Mouse (Mus musculus): ENCODE measurements around the gene Ypel3. TPM values are rescaled to one million over a fixed set of nuclear protein-coding genes. Genes with fewer than 3 reads are reported as not detected.
A peak's percentile ranks its signal among the peaks of the same experiment; 100 is the strongest.

Ypel3 gene
- polyA plus RNA-seq, 1 experiment, result 545 TPM

DNA sequence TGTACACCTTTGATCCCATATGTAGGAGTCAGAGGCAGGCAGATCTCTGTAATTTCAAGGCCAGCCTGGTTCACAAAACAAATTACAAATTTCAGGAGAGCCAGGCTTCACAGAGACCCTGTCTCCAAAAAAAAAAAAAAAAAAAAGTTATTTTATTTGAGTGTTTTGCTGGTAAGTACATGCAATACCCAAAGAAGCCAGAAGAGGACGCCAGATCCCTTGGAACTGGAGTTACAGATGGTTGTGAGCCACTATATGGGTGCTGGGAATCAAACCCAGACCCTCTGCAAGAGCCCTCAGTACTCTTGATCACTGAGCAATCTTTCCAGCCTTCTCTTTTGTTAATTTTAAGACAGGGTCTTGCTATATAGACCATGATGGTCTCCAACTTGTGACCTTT is 42.1 kb downstream of the Ypel3 start:
- no peak for TF ChIP-seq CTCF (IDR thresholded peaks at IDR 0.05; ENCODE audit: extremely low read depth, insufficient read depth, low read length)
- TF ChIP-seq POLR2A (IDR thresholded peaks at IDR 0.05; ENCODE audit: extremely low read depth, insufficient read depth, low read length), result no peak
- Histone ChIP-seq H3K4me1 (ENCODE audit: control insufficient read depth, insufficient read depth, low read length) (0 out of 2 replicates have a peak, but pooled peaks cover 2% of the 10 kb centered on the region), H3K4me3 (ENCODE audit: insufficient read depth, low read length) (no peak overlapping the region), H3K27ac (ENCODE audit: insufficient read depth, low read length) (no peak overlapping the region)

DNA sequence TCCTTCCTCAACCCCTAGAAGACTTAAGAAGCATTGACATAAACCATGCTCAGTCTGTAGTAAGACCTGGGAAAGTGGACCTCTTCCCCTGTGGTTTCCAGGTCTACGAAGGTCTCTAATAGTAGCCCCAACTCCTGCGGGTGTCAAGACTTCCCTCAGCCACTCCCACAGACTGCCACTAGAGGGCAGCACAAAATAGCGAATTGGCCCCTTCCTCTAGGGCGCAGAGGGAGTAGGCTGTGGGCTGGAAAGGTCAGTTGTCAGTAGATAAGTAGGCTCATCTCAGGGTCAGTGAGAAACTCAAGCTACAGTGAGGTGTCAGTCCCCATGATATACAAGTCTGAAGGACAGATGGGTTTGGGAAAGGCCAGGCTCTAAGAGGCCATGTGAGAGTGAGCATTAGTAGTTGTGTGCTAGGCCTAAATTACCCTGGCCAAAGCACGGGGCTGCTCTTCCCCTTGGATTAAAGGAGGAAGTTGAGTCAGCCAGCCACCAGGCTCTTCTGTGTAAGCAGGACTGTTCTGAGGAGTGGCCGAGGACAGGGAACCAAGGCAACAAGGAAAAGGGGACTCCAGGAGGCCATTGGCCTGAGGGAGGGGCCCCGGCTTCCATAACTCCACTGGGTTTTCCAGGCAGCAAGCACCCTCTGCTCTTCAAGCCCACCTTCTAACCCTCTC is 45.2 kb downstream of the Ypel3 start:
- Histone ChIP-seq H3K27ac (ENCODE audit: insufficient read depth, low read length) (peak overlapping the region; percentile 31; the same call in 1 of the 2 replicates), H3K4me1 (ENCODE audit: control insufficient read depth, insufficient read depth, low read length) (peaks cover 2% of the 10 kb centered on the region; the same call in 1 of the 2 replicates), H3K4me3 (ENCODE audit: insufficient read depth, low read length) (no peak overlapping the region; the same call in 1 of the 2 replicates)
- TF ChIP-seq POLR2A (IDR thresholded peaks at IDR 0.05; ENCODE audit: extremely low read depth, insufficient read depth, low read length) (no peak), CTCF (IDR thresholded peaks at IDR 0.05; ENCODE audit: extremely low read depth, insufficient read depth, low read length) (peak; percentile 89)

DNA sequence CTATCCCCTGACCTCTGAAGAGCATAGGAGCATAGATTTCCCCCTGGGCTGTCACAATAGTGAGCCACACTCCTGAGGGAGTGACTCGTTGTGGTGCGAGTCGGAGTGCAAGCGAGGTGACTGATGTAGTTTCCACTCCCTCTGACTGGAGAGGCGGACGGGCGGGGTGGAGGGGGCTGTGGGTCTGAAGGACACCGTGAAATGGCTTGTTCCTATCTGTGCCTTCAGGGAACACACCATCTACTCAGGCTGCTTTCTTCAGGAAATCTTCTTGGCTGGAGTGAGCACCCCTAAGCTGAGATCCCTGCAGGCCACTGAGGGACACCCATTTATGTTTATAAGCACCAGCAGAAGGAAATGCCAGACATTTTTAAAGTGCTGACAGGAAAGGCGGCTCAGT is 46.0 kb downstream of the Ypel3 start:
- H3K4me1 ChIP-seq (ENCODE audit: control insufficient read depth, insufficient read depth, low read length), result peaks cover 2% of the 10 kb centered on the region; the same call in 1 of the 2 replicates
- 0 out of 2 replicates have a peak, but pooled peaks have one; percentile 11 for TF ChIP-seq POLR2A (IDR thresholded peaks at IDR 0.05; ENCODE audit: extremely low read depth, insufficient read depth, low read length)
- no peak for TF ChIP-seq CTCF (IDR thresholded peaks at IDR 0.05; ENCODE audit: extremely low read depth, insufficient read depth, low read length)
- peak overlapping the region; percentile 91 for H3K4me3 ChIP-seq (ENCODE audit: insufficient read depth, low read length)
- 0 out of 2 replicates have a peak overlapping the region, but pooled peaks have one; percentile 31 for H3K27ac ChIP-seq (ENCODE audit: insufficient read depth, low read length)

DNA sequence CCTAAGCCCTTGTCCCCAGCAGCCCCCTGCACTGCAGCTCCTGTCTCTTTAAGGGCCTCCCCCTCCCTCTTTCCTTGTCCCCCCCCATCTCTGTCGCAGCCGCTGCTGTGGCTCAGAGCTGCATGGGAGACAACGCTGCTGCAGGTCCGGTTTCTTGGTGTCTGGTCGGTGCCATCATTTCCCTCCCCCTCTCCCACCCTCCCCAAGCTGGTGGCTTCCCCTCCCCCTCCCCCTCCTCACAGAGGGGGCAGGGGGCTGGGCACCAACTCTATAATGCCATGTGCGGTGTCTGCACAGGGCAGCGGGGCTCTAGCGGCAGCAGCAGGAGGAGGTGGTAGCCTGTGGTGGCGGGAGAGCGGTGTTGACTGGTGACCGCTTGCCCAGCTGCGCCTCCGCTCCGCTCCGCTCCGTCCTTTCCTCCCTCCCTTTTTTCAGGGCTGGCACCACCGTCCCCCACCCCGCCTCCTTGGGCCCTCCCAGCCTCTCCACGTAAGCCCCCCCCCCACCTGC is 46.5 kb downstream of the Ypel3 start:
- Histone ChIP-seq H3K4me1 (ENCODE audit: control insufficient read depth, insufficient read depth, low read length) (peaks cover 2% of the 10 kb centered on the region; the same call in 1 of the 2 replicates), H3K4me3 (ENCODE audit: insufficient read depth, low read length) (peak overlapping the region; percentile 91), H3K27ac (ENCODE audit: insufficient read depth, low read length) (no peak overlapping the region)
- TF ChIP-seq POLR2A (IDR thresholded peaks at IDR 0.05; ENCODE audit: extremely low read depth, insufficient read depth, low read length) (peak; percentile 71; the same call in 1 of the 2 replicates), CTCF (IDR thresholded peaks at IDR 0.05; ENCODE audit: extremely low read depth, insufficient read depth, low read length) (no peak)

DNA sequence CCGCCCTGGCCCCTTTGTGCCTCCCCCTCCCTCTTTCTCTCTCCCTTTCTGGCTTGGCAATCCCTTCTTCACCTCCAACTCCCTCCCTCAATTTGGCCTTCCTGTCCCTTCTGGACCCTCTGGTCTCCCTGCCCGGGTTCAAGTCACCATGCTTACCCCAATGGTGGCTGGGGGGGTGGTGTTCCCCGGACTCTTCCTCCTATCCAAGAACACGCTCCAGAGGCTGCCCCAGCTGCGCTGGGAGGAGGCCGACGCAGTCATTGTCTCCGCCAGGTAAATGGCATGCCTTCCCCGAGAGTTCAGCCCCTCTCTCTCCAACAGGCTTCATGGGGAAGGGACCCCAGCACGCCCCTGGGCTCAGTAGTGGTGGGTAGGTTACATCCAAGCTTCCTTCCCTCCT is 47.2 kb downstream of the Ypel3 start:
- no peak overlapping the region for H3K27ac ChIP-seq (ENCODE audit: insufficient read depth, low read length)
- H3K4me1 ChIP-seq (ENCODE audit: control insufficient read depth, insufficient read depth, low read length), result peaks cover 2% of the 10 kb centered on the region; the same call in 1 of the 2 replicates
- no peak for TF ChIP-seq POLR2A (IDR thresholded peaks at IDR 0.05; ENCODE audit: extremely low read depth, insufficient read depth, low read length)
- no peak for TF ChIP-seq CTCF (IDR thresholded peaks at IDR 0.05; ENCODE audit: extremely low read depth, insufficient read depth, low read length)
- peak overlapping the region; percentile 91 for H3K4me3 ChIP-seq (ENCODE audit: insufficient read depth, low read length)

DNA sequence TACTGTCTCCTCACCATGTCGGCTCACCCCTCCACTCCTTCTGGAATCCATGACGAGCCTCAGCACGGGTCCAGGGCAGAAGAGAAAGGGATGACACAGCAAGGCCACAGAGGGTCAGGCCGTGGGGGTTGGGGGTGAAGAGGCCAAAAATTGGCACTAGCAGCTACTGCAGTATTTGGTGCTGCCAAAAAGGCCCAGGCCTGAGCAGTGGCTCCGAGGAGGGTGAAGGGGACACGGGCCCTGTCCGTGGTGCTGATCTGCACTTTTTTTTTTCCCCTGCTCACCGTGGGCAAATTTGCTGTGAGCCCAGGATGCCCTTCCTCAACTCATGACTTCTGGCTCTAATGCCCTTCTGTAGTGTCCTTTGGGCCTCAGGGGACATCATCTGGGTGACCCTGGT is 48.6 kb downstream of the Ypel3 start:
- Histone ChIP-seq H3K4me3 (ENCODE audit: insufficient read depth, low read length) (no peak overlapping the region), H3K4me1 (ENCODE audit: control insufficient read depth, insufficient read depth, low read length) (peaks cover 2% of the 10 kb centered on the region; the same call in 1 of the 2 replicates), H3K27ac (ENCODE audit: insufficient read depth, low read length) (no peak overlapping the region)
- TF ChIP-seq POLR2A (IDR thresholded peaks at IDR 0.05; ENCODE audit: extremely low read depth, insufficient read depth, low read length) (no peak), CTCF (IDR thresholded peaks at IDR 0.05; ENCODE audit: extremely low read depth, insufficient read depth, low read length) (no peak)

DNA sequence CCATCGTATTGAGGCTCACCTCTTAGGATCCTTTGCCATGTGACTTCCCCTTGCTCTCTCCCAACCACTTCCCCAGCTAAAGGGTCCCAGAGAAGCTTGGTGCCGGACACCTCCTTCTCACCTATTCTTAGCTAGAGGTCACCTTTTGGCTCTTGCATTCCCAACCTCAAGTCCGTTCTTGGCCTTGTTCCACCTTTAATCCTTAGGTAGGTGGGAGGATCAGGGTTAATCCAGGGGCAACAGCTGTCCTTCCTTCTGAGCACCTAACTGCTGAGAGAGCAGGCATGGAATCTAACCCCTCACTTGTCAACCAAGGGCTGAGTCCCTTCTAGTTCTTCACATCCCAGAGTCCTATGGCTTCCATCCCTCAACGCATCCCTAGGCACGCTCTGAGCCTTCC is 49.2 kb downstream of the Ypel3 start:
- Histone ChIP-seq H3K4me1 (ENCODE audit: control insufficient read depth, insufficient read depth, low read length) (peaks cover 2% of the 10 kb centered on the region; the same call in 1 of the 2 replicates), H3K27ac (ENCODE audit: insufficient read depth, low read length) (no peak overlapping the region), H3K4me3 (ENCODE audit: insufficient read depth, low read length) (no peak overlapping the region)
- no peak for TF ChIP-seq CTCF (IDR thresholded peaks at IDR 0.05; ENCODE audit: extremely low read depth, insufficient read depth, low read length)
- no peak for TF ChIP-seq POLR2A (IDR thresholded peaks at IDR 0.05; ENCODE audit: extremely low read depth, insufficient read depth, low read length)

Other genes starting within 250 kb of the Ypel3 start
- gene Eif3c, start 210.5 kb upstream of the Ypel3 start, polyA plus RNA-seq (2012; rRNA removed), result 102 and 103 TPM in 2 replicates
- 0.84 and 0.93 TPM in 2 replicates for gene Apobr, start 192.0 kb upstream of the Ypel3 start, polyA plus RNA-seq (2012; rRNA removed)
- 41.8 and 42.3 TPM in 2 replicates for gene Cln3, start 191.1 kb upstream of the Ypel3 start, polyA plus RNA-seq (2012; rRNA removed)
- gene Il27, start 182.0 kb upstream of the Ypel3 start, polyA plus RNA-seq (2012; rRNA removed), result 0.19 TPM in 1 of 2 replicates, not detected in the other
- gene Nupr1, start 146.1 kb upstream of the Ypel3 start, polyA plus RNA-seq (2012; rRNA removed), result 21.6 and 23.1 TPM in 2 replicates
- gene Sgf29, start 127.6 kb upstream of the Ypel3 start, polyA plus RNA-seq (2012; rRNA removed), result 38.1 and 43.4 TPM in 2 replicates
- gene Sult1a1, start 100.5 kb upstream of the Ypel3 start, polyA plus RNA-seq (2012; rRNA removed), result 14.1 and 16.5 TPM in 2 replicates
- gene Bola2, start 81.6 kb upstream of the Ypel3 start, polyA plus RNA-seq (2012; rRNA removed), result 51.2 and 55.8 TPM in 2 replicates
- gene Slx1b, start 81.2 kb upstream of the Ypel3 start, polyA plus RNA-seq (2012; rRNA removed), result 31.2 and 33.8 TPM in 2 replicates
- gene Coro1a, start 69.2 kb upstream of the Ypel3 start, polyA plus RNA-seq (2012; rRNA removed), result 204 and 218 TPM in 2 replicates
- gene Mapk3, start 17.4 kb upstream of the Ypel3 start, polyA plus RNA-seq (2012; rRNA removed), result 246 and 283 TPM in 2 replicates
- 2.5 and 3.1 TPM in 2 replicates for gene Gdpd3, start 10.6 kb upstream of the Ypel3 start, polyA plus RNA-seq (2012; rRNA removed)
- 1.4 and 1.6 TPM in 2 replicates for gene Tbx6, start 4.5 kb downstream of the Ypel3 start, polyA plus RNA-seq (2012; rRNA removed)
- 75.4 and 77.7 TPM in 2 replicates for gene Ppp4c, start 15.5 kb downstream of the Ypel3 start, polyA plus RNA-seq (2012; rRNA removed)
- gene Fam57b, start 20.7 kb downstream of the Ypel3 start, polyA plus RNA-seq (2012; rRNA removed), result 108 and 124 TPM in 2 replicates
- 0.67 TPM in 1 of 2 replicates, not detected in the other for gene 4930451I11Rik, start 54.7 kb downstream of the Ypel3 start, polyA plus RNA-seq (2012; rRNA removed)
- 45.9 and 52.6 TPM in 2 replicates for gene Doc2a, start 70.5 kb downstream of the Ypel3 start, polyA plus RNA-seq (2012; rRNA removed)
- 58.5 and 69.2 TPM in 2 replicates for gene Hirip3, start 85.0 kb downstream of the Ypel3 start, polyA plus RNA-seq (2012; rRNA removed)
- gene Ino80e, start 85.4 kb downstream of the Ypel3 start, polyA plus RNA-seq (2012; rRNA removed), result 55.6 and 59.3 TPM in 2 replicates
- 103 and 104 TPM in 2 replicates for gene Taok2, start 107.7 kb downstream of the Ypel3 start, polyA plus RNA-seq (2012; rRNA removed)
- 31.9 and 35.9 TPM in 2 replicates for gene Tmem219, start 146.0 kb downstream of the Ypel3 start, polyA plus RNA-seq (2012; rRNA removed)
- 188 and 198 TPM in 2 replicates for gene Kctd13, start 151.9 kb downstream of the Ypel3 start, polyA plus RNA-seq (2012; rRNA removed)
- gene Asphd1, start 172.6 kb downstream of the Ypel3 start, polyA plus RNA-seq (2012; rRNA removed), result 55.7 and 63.8 TPM in 2 replicates
- gene Sez6l2, start 173.6 kb downstream of the Ypel3 start, polyA plus RNA-seq (2012; rRNA removed), result 236 and 261 TPM in 2 replicates
- gene Cdipt, start 199.0 kb downstream of the Ypel3 start, polyA plus RNA-seq (2012; rRNA removed), result 252 and 253 TPM in 2 replicates
- 1.1 and 2.0 TPM in 2 replicates for gene Cdiptos, start 199.1 kb downstream of the Ypel3 start, polyA plus RNA-seq (2012; rRNA removed)
- gene Mvp, start 237.7 kb downstream of the Ypel3 start, polyA plus RNA-seq (2012; rRNA removed), result 8.0 and 8.2 TPM in 2 replicates
- 1.8 and 2.2 TPM in 2 replicates for gene Pagr1b, start 239.5 kb downstream of the Ypel3 start, polyA plus RNA-seq (2012; rRNA removed)
- 41.1 and 50.4 TPM in 2 replicates for gene Pagr1a, start 240.4 kb downstream of the Ypel3 start, polyA plus RNA-seq (2012; rRNA removed)
- gene Gm42742, start 244.1 kb downstream of the Ypel3 start, polyA plus RNA-seq (2012; rRNA removed), result 97.1 and 109 TPM in 2 replicates
- 371 and 405 TPM in 2 replicates for gene Prrt2, start 244.3 kb downstream of the Ypel3 start, polyA plus RNA-seq (2012; rRNA removed)